Mouse (Mus musculus) embryonic facial prominence, embryonic 15.5 days (tissue): Measurements from ENCODE around the gene Dclk1. TPM values are rescaled to one million over a fixed set of nuclear protein-coding genes. Genes with fewer than 3 reads are reported as not detected.

Experiments
- ATAC-seq: fragments of 200-750 bp; cut with Nextera tagmentation; 2 replicates; pipeline ENCODE4 v1.8.0; 2017; ENCODE audit warnings: low read depth, moderate TSS enrichment; ENCODE audit not compliant: insufficient number of reproducible peaks, low FRiP score, low TSS enrichment
- H3K27ac ChIP-seq: fragments of 300-500 bp; sonication (generic); replicated peaks from 2 replicates; pipeline ENCODE4 v1.5.1; 2015; ENCODE audit warnings: mild to moderate bottlenecking, inconsistent platforms
- H3K27me3 ChIP-seq: fragments of 300-500 bp; sonication (generic); 2 replicates; pipeline ENCODE4 v1.6.1; 2015; ENCODE audit warnings: inconsistent platforms
- H3K36me3 ChIP-seq: fragments of 300-500 bp; sonication (generic); 2 replicates; pipeline ENCODE4 v1.6.1; 2015; ENCODE audit warnings: mild to moderate bottlenecking, inconsistent platforms
- H3K4me1 ChIP-seq: fragments of 300-500 bp; sonication (generic); 2 replicates; pipeline ENCODE4 v1.6.1; 2015; ENCODE audit warnings: inconsistent platforms
- H3K4me2 ChIP-seq: fragments of 300-500 bp; sonication (generic); replicated peaks from 2 replicates; pipeline ENCODE4 v1.6.1; 2015; ENCODE audit warnings: mild to moderate bottlenecking, inconsistent platforms
- H3K4me3 ChIP-seq: fragments of 300-500 bp; sonication (generic); replicated peaks from 2 replicates; pipeline ENCODE4 v1.5.1; 2015; ENCODE audit warnings: mild to moderate bottlenecking, inconsistent platforms
- H3K9ac ChIP-seq: fragments of 300-500 bp; sonication (generic); 2 replicates; pipeline ENCODE4 v1.6.1; 2015; ENCODE audit warnings: inconsistent platforms
- H3K9me3 ChIP-seq: fragments of 300-500 bp; sonication (generic); replicated peaks from 2 replicates; pipeline ENCODE4 v1.6.1; 2016; ENCODE audit warnings: inconsistent platforms
- WGBS: fragments of 180-500 bp; shearing (Covaris S2); methylation state at CpG from one replicate; pipeline ENCODE4 v1.1.7; 2015; 5-methylcytosine and 5-hydroxymethylcytosine counted together
- polyA plus RNA-seq: library from polyadenylated mRNA; unstranded; fragments of >200 nt; fragmentation: Nextera tagmentation; extraction: Ambion mirVana; gene quantifications from 2 replicates; pipeline ENCODE4 v1.2.1, GENCODE M21; 2015

Dclk1 gene
- polyA plus RNA-seq, 1 experiment from 2014 or later: 64.6 TPM

DNA sequence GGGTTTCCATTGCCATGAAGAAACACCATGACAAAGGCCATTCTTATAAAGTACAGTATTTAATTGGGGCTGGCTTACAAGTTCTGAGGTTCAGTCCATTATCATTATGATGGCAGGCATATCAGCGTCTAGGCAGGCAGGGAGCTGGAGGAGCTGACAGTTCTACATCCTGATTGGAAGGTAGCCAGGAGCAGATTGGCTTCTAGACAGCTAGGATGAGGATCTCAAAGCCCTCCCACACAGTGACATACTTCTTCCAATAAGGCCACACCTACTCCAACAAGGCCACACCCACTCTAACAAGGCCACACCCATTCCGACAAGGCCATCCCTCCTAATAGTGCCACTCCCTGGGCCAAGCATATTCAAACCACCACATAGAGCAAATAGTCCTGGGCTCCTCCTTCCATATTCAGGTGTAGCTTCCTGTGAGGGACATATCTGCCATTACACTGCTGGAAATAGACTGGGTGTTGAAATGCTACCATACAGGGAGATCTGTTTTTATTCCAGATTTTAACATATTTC lies 187.9 kb downstream of the Dclk1 start:
- ATAC-seq: no peak
- H3K9me3 ChIP-seq: no peaks in the 10 kb centered on the region
- no peak overlapping the region for H3K4me2 ChIP-seq
- no peaks in the 10 kb centered on the region for H3K27me3 ChIP-seq
- no peaks in the 10 kb centered on the region for H3K36me3 ChIP-seq
- H3K9ac ChIP-seq: no peak overlapping the region
- H3K4me3 ChIP-seq: no peak overlapping the region
- no peaks in the 10 kb centered on the region for H3K4me1 ChIP-seq
- H3K27ac ChIP-seq: no peak overlapping the region
- WGBS: 89% methylated on average over 2 of the region's 2 CpGs

GRCm38 (mm10) chr3:55431223-55431622 lies 189.1 kb downstream of the Dclk1 start:
- Histone ChIP-seq H3K4me1 (no peaks in the 10 kb centered on the region), H3K9me3 (no peaks in the 10 kb centered on the region), H3K27ac (no peak overlapping the region), H3K4me3 (no peak overlapping the region), H3K9ac (no peak overlapping the region), H3K4me2 (no peak overlapping the region), H3K36me3 (no peaks in the 10 kb centered on the region), H3K27me3 (no peaks in the 10 kb centered on the region)
- 84% methylated on average over 3 of the region's 3 CpGs for WGBS
- ATAC-seq: no peak

DNA sequence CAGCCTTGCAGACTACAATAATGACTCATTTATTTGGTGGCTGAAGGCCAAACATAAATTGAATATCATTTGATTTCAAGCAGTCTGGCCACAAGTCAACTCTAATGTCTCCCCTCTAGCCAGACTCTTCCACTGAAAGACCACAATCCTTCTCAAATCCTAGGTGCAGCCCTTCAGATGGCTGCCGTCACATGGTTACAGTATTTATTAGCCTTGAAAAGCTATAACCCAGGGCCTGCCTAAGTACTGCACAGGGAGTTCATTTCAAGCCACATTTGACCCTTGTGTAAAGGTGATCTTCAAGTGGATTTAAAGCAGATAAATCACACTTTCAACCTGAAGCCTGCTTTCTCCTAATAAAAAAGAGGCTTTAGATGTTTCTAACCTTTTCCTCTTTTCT lies 192.1 kb downstream of the Dclk1 start:
- H3K27ac ChIP-seq: no peak overlapping the region
- ATAC-seq: no peak
- no peaks in the 10 kb centered on the region for H3K36me3 ChIP-seq
- no peaks in the 10 kb centered on the region for H3K9me3 ChIP-seq
- H3K4me2 ChIP-seq: no peak overlapping the region
- WGBS: 76% methylated on average over 1 of the region's 1 CpGs
- H3K27me3 ChIP-seq: no peaks in the 10 kb centered on the region
- no peak overlapping the region for H3K9ac ChIP-seq
- no peaks in the 10 kb centered on the region for H3K4me1 ChIP-seq
- no peak overlapping the region for H3K4me3 ChIP-seq

DNA sequence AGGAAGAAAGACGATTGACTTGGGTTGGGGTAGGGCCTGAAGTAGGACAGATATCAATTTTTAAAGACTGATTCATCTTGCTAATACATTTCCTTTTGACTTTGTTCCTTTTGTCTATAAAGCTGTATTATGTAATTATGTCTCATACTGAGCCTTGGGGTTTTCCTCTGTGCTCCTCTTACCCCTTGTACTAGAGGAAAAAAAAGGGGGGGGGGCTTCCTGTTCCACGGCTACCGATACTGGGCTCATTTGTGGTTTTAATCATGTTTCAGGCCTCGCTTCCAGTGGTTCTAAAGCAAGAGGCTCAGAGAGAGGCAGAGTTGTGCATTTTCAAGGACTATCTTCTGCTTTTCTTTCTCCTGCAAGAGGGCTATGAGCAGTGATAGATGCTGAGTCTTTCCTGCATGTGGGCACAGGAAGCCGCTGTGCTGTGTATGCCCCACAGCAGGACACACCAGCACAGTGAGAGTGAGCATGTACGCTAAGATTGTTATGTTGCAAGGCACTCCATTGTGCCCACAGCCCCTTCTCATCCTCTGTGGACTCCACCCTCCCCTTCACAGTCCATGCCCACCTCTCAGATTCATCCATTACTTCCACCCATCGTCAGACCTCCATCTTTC lies 196.8 kb downstream of the Dclk1 start:
- no peak overlapping the region for H3K9ac ChIP-seq
- no peaks in the 10 kb centered on the region for H3K36me3 ChIP-seq
- H3K27me3 ChIP-seq: no peaks in the 10 kb centered on the region
- peaks cover 6% of the 10 kb centered on the region for H3K4me1 ChIP-seq
- H3K4me2 ChIP-seq: no peak overlapping the region
- H3K9me3 ChIP-seq: no peaks in the 10 kb centered on the region
- no peak overlapping the region for H3K27ac ChIP-seq
- no peak overlapping the region for H3K4me3 ChIP-seq
- ATAC-seq: no peak
- 61% methylated on average over 7 of the region's 7 CpGs for WGBS

- H3K4me1 ChIP-seq: peaks cover 6% of the 10 kb centered on the region
- WGBS: 52% methylated on average over 8 of the region's 8 CpGs
- no peak overlapping the region for H3K27ac ChIP-seq
- no peak for ATAC-seq
- no peaks in the 10 kb centered on the region for H3K9me3 ChIP-seq
- H3K4me2 ChIP-seq: no peak overlapping the region
- no peak overlapping the region for H3K4me3 ChIP-seq
- H3K36me3 ChIP-seq: no peaks in the 10 kb centered on the region
- no peak overlapping the region for H3K9ac ChIP-seq
- no peaks in the 10 kb centered on the region for H3K27me3 ChIP-seq
Measured at GRCm38 (mm10) chr3:55440342-55440741, 198.2 kb downstream of the Dclk1 start.

- Histone ChIP-seq H3K36me3 (no peaks in the 10 kb centered on the region), H3K27ac (no peak overlapping the region), H3K4me3 (no peak overlapping the region), H3K4me2 (no peak overlapping the region), H3K4me1 (peaks cover 6% of the 10 kb centered on the region), H3K9ac (no peak overlapping the region), H3K27me3 (no peaks in the 10 kb centered on the region), H3K9me3 (no peaks in the 10 kb centered on the region)
- 65% methylated on average over 11 of the region's 11 CpGs for WGBS
- no peak for ATAC-seq
Measured at GRCm38 (mm10) chr3:55442012-55442645, 200.0 kb downstream of the Dclk1 start.

GRCm38 (mm10) chr3:55443271-55443670 lies 201.1 kb downstream of the Dclk1 start:
- WGBS: 62% methylated on average over 8 of the region's 8 CpGs
- Histone ChIP-seq H3K27me3 (no peaks in the 10 kb centered on the region), H3K9ac (no peak overlapping the region), H3K27ac (no peak overlapping the region; the same call in 1 of the 2 replicates), H3K4me2 (no peak overlapping the region), H3K4me3 (no peak overlapping the region), H3K4me1 (peaks cover 10% of the 10 kb centered on the region), H3K9me3 (no peaks in the 10 kb centered on the region), H3K36me3 (no peaks in the 10 kb centered on the region)
- no peak for ATAC-seq

DNA sequence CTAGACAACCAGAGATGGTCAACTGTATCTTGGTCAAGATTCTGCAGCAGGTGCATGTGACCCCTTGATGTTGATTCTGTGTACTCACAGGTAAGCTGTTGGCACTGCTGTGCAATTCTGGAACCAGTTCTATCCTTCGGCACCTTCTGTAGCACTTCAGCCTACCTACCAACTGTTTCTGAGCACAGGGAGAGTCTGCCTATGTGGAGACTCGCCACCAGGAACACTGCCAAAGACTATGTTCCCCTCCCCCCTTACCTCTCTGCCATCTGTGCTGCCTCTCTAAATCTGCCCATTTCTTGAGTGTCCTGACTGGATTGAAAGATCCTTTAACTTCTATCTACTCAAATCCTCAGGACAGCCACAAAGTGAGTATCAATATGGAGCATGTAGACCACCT lies 201.6 kb downstream of the Dclk1 start:
- Histone ChIP-seq H3K4me2 (no peak overlapping the region), H3K4me1 (peaks cover 10% of the 10 kb centered on the region), H3K9me3 (no peaks in the 10 kb centered on the region), H3K4me3 (no peak overlapping the region), H3K36me3 (no peaks in the 10 kb centered on the region), H3K27ac (no peak overlapping the region), H3K9ac (no peak overlapping the region), H3K27me3 (no peaks in the 10 kb centered on the region)
- 93% methylated on average over 2 of the region's 2 CpGs for WGBS
- ATAC-seq: no peak

GRCm38 (mm10) chr3:55446681-55447080 lies 204.5 kb downstream of the Dclk1 start:
- Histone ChIP-seq H3K9me3 (no peaks in the 10 kb centered on the region), H3K9ac (no peak overlapping the region), H3K4me2 (no peak overlapping the region), H3K27me3 (no peaks in the 10 kb centered on the region), H3K36me3 (no peaks in the 10 kb centered on the region), H3K4me1 (peaks cover 10% of the 10 kb centered on the region), H3K4me3 (no peak overlapping the region), H3K27ac (no peak overlapping the region)
- WGBS: 87% methylated on average over 7 of the region's 7 CpGs
- ATAC-seq: no peak

DNA sequence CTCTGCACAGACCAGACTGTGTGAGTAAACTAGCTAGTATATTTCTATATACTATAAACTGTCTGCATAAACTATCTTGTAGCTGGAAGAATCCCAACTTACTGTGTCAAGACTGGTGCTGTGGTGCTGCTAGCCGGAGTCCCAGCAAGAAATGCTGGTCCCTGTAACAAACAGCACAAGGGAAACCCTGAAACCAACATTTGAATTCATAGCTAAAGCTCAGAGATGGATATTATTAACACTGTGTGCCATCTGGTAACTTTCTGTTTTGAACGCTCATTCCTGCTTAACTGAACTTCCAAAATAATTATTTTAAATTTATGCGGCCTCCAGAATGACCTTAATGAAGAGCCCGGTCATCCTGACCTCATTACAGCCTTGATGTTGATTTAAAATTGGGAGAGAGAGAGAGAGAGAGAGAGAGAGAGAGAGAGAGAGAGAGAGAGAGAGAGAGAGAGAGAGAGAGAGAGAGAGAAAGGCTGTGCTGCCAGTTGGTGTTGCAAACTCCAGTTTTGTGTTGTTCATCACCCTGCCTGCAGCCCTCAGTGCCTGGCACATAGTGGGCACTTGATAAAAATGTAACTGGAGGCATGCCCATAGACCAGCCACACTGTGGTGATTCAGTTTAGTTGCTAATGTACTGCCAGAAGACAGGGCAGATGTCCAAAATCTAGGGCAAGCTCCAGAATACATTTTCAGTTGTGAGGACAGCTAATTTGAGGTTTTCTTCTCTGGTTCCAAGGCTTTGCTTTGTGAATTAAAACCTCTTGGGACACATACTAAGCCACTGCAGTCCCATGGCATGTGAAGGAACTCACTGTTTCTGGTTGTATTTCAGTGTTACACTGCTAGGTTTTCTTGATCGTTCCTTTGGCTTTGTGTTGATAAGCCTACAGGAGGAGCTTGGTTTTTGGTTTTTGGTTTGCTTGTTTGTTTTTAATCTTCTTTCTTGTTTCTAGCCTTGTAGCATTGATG lies 205.6 kb downstream of the Dclk1 start:
- ATAC-seq: peak; percentile 77
- Histone ChIP-seq H3K36me3 (no peaks in the 10 kb centered on the region), H3K4me3 (no peak overlapping the region), H3K27me3 (no peaks in the 10 kb centered on the region), H3K9me3 (no peaks in the 10 kb centered on the region), H3K4me1 (peaks cover 8% of the 10 kb centered on the region), H3K27ac (peak overlapping the region; percentile 77), H3K9ac (no peak overlapping the region), H3K4me2 (no peak overlapping the region)
- WGBS: 53% methylated on average over 5 of the region's 5 CpGs

DNA sequence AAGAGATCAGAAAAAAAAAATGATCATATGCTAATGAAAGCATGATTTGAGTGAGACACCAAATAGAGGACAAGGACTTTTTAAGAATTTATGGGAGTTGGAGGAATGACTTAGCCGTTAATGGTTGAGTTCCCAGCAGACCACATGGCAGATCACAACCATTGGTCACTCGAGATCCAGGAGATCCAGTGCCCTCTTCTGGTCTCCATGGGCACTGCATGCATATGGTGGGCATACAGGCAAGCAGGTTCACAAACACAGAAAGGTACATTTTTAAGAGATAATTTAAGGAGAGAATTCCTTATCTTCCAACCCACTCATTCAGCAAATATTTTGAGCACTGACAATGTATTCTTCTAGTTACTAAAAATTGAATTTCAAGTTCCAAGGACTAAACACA lies 207.0 kb downstream of the Dclk1 start:
- no peak overlapping the region for H3K4me2 ChIP-seq
- H3K36me3 ChIP-seq: no peaks in the 10 kb centered on the region
- H3K4me3 ChIP-seq: no peak overlapping the region
- ATAC-seq: no peak
- no peaks in the 10 kb centered on the region for H3K9me3 ChIP-seq
- peaks cover 4% of the 10 kb centered on the region for H3K4me1 ChIP-seq
- no peak overlapping the region for H3K9ac ChIP-seq
- no peaks in the 10 kb centered on the region for H3K27me3 ChIP-seq
- 86% methylated on average over 2 of the region's 2 CpGs for WGBS
- H3K27ac ChIP-seq: no peak overlapping the region
